Mouse (Mus musculus) CH12.LX (cell line): ENCODE data around the gene Ankrd13c.

Experiments used
- CHD2 ChIP-seq: IDR thresholded peaks from 2 replicates; pipeline ENCODE4 v1.6.1; 2011; ENCODE audit warnings: low read length, improper control_type of control experiment
- CTCF ChIP-seq, 2 experiments: IDR thresholded peaks in 1 of 2; conservative IDR thresholded peaks in 1 of 2; 2 replicates each; pipeline ENCODE4 v1.5.1; 2011 to 2012; ENCODE audit warnings: low read depth in 2 of 2, low read length in 2 of 2, improper control_type of control experiment in 1 of 2, inconsistent platforms in 1 of 2, mild to moderate bottlenecking in 1 of 2, moderate library complexity in 1 of 2
- EP300 ChIP-seq: IDR thresholded peaks from 2 replicates; pipeline ENCODE4 v1.6.1; 2011; ENCODE audit warnings: low read length, improper control_type of control experiment
- MYC ChIP-seq: IDR thresholded peaks from 2 replicates; pipeline ENCODE4 v1.6.1; 2011; ENCODE audit warnings: low read depth, mild to moderate bottlenecking, improper control_type of control experiment, low read length
- POLR2AphosphoS2 ChIP-seq: IDR thresholded peaks from 2 replicates; pipeline ENCODE4 v1.6.1; 2011; ENCODE audit warnings: low read depth, low read length, improper control_type of control experiment

DNA sequence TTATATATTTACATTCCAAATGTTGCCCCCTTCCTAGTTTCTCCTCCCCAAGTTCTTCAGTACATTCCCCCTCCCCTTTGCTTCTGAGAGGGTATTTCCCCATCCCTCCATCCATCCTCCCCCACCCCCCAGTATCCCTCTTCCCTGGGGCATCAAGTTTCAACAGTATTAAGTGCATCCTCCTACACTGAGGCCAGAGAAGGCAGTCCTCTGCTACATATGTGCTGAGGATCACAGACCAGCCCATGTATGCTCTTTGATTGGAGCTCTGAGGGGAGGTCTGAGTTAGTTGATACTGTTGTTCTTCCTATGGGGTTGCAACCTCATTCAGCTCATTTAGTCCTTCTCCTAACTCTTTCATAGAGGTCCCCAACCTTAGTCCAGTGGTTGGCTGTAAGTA lies 32.6 kb downstream of the Ankrd13c start:
- TF ChIP-seq CHD2 (no peak), EP300 (no peak), CTCF (conservative IDR thresholded peaks at IDR 0.05 in 1 of 2, IDR thresholded peaks at IDR 0.05 in 1 of 2; ENCODE audit: low read depth in 2 of 2, low read length in 2 of 2) (no peak), POLR2AphosphoS2 (no peak), MYC (no peak)
